Mouse (Mus musculus) myocyte (in vitro differentiated cells): Measurements from ENCODE around the gene Lsg1. TPM values are rescaled to one million over a fixed set of nuclear protein-coding genes. Genes with fewer than 3 reads are reported as not detected.
A peak's percentile ranks its signal among the peaks of the same experiment; 100 is the strongest.

Experiments
- H3K27me3 ChIP-seq: one replicate; pipeline ENCODE4 v1.6.1; 2011; ENCODE audit not compliant: control insufficient read depth, insufficient read depth, insufficient read length
- H3K36me3 ChIP-seq: one replicate; pipeline ENCODE4 v1.6.1; 2011; ENCODE audit not compliant: control insufficient read depth, insufficient read depth
- H3K4me2 ChIP-seq: one replicate; pipeline ENCODE4 v1.6.1; 2011; ENCODE audit warnings: low read depth, control low read depth
- H3K4me3 ChIP-seq: one replicate; pipeline ENCODE4 v1.5.1; 2011; ENCODE audit warnings: mild to moderate bottlenecking, control low read depth, moderate library complexity
- H3K79me2 ChIP-seq: one replicate; pipeline ENCODE4 v1.6.1; 2011; ENCODE audit not compliant: control insufficient read depth, insufficient read depth
- H3ac ChIP-seq: one replicate; pipeline ENCODE4 v1.6.1; 2011; ENCODE audit not compliant: control insufficient read depth, insufficient read length
- CEBPB ChIP-seq: IDR thresholded peaks from 2 replicates; pipeline ENCODE4 v1.6.1; 2011; ENCODE audit warnings: mild to moderate bottlenecking, moderate library complexity; ENCODE audit not compliant: poor library complexity, insufficient read depth, severe bottlenecking
- E2F4 ChIP-seq: IDR thresholded peaks from one replicate; pipeline ENCODE4 v1.6.1; 2011; ENCODE audit warnings: mild to moderate bottlenecking, control low read depth, moderate library complexity; ENCODE audit not compliant: insufficient read depth
- MAX ChIP-seq: IDR thresholded peaks from one replicate; pipeline ENCODE4 v1.6.1; 2011; ENCODE audit warnings: low read depth, mild to moderate bottlenecking, control low read depth
- MYOD1 ChIP-seq, 3 experiments: IDR thresholded peaks; one replicate each; pipeline ENCODE4 v1.6.1; 2011; ENCODE audit warnings: control low read depth in 2 of 3, low read depth in 2 of 3, mild to moderate bottlenecking in 2 of 3, moderate library complexity in 1 of 3; ENCODE audit not compliant: insufficient read length in 2 of 3, control insufficient read depth in 1 of 3
- MYOG ChIP-seq, 3 experiments: IDR thresholded peaks; one replicate each; pipeline ENCODE4 v1.6.1; 2011; ENCODE audit warnings: control low read depth in 2 of 3, low read depth in 2 of 3, mild to moderate bottlenecking in 2 of 3; ENCODE audit not compliant: insufficient read length in 2 of 3, control insufficient read depth in 1 of 3, insufficient read depth in 1 of 3
- POLR2A ChIP-seq: IDR thresholded peaks from one replicate; pipeline ENCODE4 v1.6.1; 2011; ENCODE audit warnings: low read depth, mild to moderate bottlenecking, control low read depth, moderate library complexity; ENCODE audit not compliant: insufficient read length
- POLR2AphosphoS2 ChIP-seq: IDR thresholded peaks from one replicate; pipeline ENCODE4 v1.6.1; 2011; ENCODE audit warnings: low read depth, control low read depth; ENCODE audit not compliant: insufficient read length
- REST ChIP-seq: IDR thresholded peaks from one replicate; pipeline ENCODE4 v1.6.1; 2011; ENCODE audit warnings: mild to moderate bottlenecking, control low read depth, moderate library complexity; ENCODE audit not compliant: insufficient read depth, insufficient read length
- SRF ChIP-seq: IDR thresholded peaks from one replicate; pipeline ENCODE4 v1.6.1; 2011; ENCODE audit warnings: low read depth; ENCODE audit not compliant: control insufficient read depth, insufficient read length
- TCF12 ChIP-seq: IDR thresholded peaks from one replicate; pipeline ENCODE4 v1.6.1; 2011; ENCODE audit warnings: mild to moderate bottlenecking, control low read depth; ENCODE audit not compliant: poor library complexity, insufficient read depth, severe bottlenecking
- TCF3 ChIP-seq: IDR thresholded peaks from one replicate; pipeline ENCODE4 v1.6.1; 2011; ENCODE audit warnings: low read depth, control low read depth; ENCODE audit not compliant: insufficient read length
- USF1 ChIP-seq: IDR thresholded peaks from one replicate; pipeline ENCODE4 v1.6.1; 2011; ENCODE audit warnings: low read depth, mild to moderate bottlenecking, control low read depth, moderate library complexity
- polyA plus RNA-seq: library from polyadenylated mRNA; unstranded; fragments of >200 nt; fragmentation: generic; extraction: Trizol; gene quantifications from one replicate; pipeline ENCODE4 v1.2.1, GENCODE M21; 2012; ENCODE audit warnings: missing spikeins

Gene Lsg1
- polyA plus RNA-seq, 1 experiment, result 26.2 TPM

DNA sequence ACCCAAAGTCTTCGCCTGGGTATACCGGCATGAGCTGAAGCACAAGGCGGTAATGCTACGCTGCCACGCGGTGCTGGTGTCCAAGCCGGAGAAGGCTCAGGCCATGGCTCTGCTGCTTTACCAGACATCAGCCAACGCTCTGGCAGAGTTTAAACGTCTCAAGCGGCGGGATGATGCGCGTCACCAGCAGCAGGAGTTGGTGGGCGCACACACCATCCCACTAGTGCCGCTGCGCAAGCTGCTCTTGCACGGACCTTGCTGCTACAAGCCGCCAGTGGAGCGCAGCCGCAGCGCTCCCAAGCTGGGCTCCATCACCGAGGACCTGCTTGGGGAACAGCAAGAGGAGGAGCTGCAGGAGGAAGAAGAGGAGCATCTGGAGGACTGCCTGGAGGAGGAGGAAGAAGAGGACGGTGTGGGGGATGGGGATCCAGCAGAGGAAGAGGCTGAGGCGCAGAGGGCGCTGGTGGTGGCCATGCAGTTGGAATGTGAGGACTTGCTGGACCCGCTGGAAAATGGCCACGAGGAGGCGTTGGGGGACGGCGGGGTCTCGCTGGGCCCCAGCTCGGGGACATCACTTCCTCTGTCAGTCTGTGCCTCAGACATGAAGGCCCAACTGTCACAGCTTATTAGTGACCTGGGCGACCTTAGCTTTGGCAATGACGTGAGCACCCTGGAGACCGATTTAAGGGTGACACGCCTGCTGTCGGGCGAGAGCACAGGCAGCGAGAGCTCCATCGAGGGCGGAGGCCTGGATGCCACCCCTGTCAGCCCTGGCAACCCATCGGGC, 13.8 kb upstream of the Lsg1 start:
- Histone ChIP-seq H3K36me3 (no peaks in the 10 kb centered on the region), H3K79me2 (no peaks in the 10 kb centered on the region), H3K27me3 (peaks cover 15% of the 10 kb centered on the region), H3K4me3 (no peak overlapping the region), H3K4me2 (no peak overlapping the region), H3ac (peak overlapping the region; percentile 10)
- no peak for TF ChIP-seq MYOG (IDR thresholded peaks at IDR 0.05; ENCODE audit: control insufficient read depth in 1 of 3, insufficient read depth in 1 of 3, insufficient read length in 2 of 3, low read depth in 2 of 3)
- no peak for TF ChIP-seq TCF3
- no peak for TF ChIP-seq USF1
- TF ChIP-seq TCF12, result no peak
- TF ChIP-seq SRF, result no peak
- TF ChIP-seq POLR2A, result no peak

DNA sequence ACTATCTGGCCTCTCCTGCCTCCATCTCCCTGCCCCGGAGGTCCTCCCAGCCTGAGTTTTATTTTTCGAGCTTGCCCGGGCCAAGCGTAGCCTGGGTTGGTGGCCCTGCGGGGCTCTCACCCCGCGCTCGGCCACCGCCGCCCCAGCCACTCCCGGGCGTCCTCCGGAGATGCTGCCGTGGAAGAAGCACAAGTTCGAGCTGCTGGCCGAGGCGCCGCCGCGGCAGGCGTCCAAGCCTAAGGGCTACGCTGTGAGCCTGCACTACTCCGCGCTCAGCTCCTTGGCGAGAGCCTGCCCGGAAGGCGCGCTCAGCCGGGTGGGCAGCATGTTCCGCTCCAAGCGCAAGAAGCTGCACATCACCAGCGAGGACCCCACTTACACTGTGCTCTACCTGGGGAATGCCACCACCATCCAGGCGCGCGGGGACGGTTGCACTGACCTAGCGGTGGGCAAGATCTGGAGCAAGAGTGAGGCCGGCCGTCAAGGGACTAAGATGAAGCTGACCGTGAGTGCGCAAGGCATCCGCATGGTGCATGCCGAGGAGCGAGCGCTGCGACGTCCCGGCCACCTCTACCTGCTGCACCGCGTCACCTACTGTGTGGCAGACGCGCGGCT, 13.1 kb upstream of the Lsg1 start:
- peak overlapping the region; percentile 10 for H3ac ChIP-seq
- peak overlapping the region; percentile 28 for H3K4me3 ChIP-seq
- H3K36me3 ChIP-seq, result no peaks in the 10 kb centered on the region
- TF ChIP-seq MAX (no peak), MYOD1 (IDR thresholded peaks at IDR 0.05; ENCODE audit: control insufficient read depth in 1 of 3, insufficient read length in 2 of 3, low read depth in 2 of 3) (no peak), SRF (no peak), E2F4 (no peak)
- peak overlapping the region; percentile 93 for H3K4me2 ChIP-seq
- H3K27me3 ChIP-seq, result peaks cover 15% of the 10 kb centered on the region
- no peaks in the 10 kb centered on the region for H3K79me2 ChIP-seq

DNA sequence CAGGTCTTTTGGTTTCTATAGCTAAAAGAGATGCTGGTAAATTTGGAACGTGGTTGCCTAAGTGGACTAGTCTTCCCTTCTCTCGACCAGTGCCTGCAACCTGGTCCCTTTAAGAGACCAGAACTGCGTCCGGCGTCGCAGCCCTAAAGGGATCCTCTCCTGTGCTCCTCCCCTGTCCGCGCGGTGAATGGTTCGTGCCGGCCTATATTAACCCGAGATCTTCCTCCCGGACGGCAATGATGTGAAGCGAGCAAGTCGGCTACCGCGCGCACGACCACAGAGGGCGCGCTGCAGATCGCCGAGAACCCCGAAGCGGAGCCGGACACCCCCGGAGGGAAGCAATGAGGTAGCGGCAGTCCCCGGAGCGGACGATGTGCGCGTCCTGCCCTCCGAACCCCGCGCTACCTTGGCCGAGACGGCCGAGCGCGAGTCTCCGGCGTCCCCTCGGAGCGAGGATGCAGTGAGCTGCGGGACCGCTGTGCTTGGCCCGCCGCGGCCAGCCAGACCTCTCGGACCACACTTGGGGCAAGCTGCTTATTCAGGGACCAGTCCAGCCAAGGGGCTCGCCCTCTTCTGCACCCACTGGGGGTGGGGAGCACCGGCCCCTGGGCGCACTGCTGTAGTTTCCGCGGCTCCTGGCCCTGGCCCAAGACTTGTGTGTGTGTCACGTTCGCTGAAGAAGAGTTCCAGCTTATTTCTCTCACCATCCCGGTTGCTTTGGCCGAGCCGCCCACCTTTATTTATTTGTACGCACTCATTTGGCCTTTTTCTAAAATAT, 12.3 kb upstream of the Lsg1 start, which contains the start of gene Fam43a:
TSS of gene Fam43a (plus strand) at position 233 of the 778 bp plus-strand sequence.
- Histone ChIP-seq H3K4me2 (peak within 1 kb of the TSS; percentile 93), H3ac (peak within 1 kb of the TSS; percentile 10), H3K79me2 (no peaks in the 10 kb centered on the region), H3K36me3 (no peaks in the 10 kb centered on the region), H3K27me3 (peaks cover 18% of the 10 kb centered on the region), H3K4me3 (peak within 1 kb of the TSS; percentile 28)
- TF ChIP-seq POLR2AphosphoS2 (peak; percentile 85), TCF3 (no peak), MYOG (IDR thresholded peaks at IDR 0.05; ENCODE audit: control insufficient read depth in 1 of 3, insufficient read depth in 1 of 3, insufficient read length in 2 of 3, low read depth in 2 of 3) (peak in 1 of 3 experiments; percentile 2), USF1 (no peak), POLR2A (peak; percentile 94), SRF (no peak), CEBPB (no peak), TCF12 (no peak), MAX (no peak), REST (no peak), E2F4 (no peak), MYOD1 (IDR thresholded peaks at IDR 0.05; ENCODE audit: control insufficient read depth in 1 of 3, insufficient read length in 2 of 3, low read depth in 2 of 3) (peak in 1 of 3 experiments; percentile 17)

DNA sequence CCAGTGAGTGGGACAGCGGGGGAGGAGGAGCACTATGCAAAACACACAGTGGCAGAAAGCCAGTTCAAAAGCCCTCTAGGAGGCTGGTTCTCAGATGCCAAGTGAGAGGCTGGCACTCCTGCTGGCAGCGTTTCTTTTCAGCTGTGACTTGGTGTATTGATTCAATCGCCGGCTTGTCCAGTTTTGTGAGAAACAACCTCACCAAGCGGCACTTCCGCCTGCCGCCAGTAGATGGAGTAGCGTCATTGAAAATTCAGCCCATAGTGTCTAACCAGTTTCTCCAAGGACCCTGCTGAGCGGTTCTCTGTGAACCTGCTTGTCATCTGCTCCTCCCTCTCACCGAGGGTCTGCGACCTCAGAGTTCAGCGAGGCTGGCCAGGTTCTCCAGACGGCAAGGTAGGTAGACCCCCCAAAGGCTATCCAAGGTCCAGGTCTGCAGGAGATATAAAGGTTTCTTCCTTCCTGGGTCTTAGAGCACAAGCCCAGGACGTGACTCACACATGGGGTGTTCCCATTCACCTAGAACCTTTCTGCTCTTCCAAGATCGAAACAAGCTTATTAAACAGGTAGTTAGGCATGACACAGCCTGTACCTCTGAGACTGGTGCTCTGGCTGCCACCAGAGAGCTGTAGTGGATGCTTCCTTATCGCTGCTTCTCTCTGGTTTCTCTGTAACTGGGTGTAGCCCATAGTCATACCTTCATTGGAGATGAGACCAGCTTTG, 9.7 kb upstream of the Lsg1 start:
- Histone ChIP-seq H3ac (no peak overlapping the region), H3K36me3 (no peaks in the 10 kb centered on the region), H3K4me2 (peak overlapping the region; percentile 93), H3K4me3 (peak overlapping the region; percentile 12), H3K79me2 (no peaks in the 10 kb centered on the region), H3K27me3 (peaks cover 19% of the 10 kb centered on the region)
- TF ChIP-seq REST (no peak), E2F4 (no peak), POLR2A (no peak)
